Mouse (Mus musculus) heart, adult 11 months (tissue): ENCODE data around the gene Maml3.

Experiments
- DNase-seq: peaks from one replicate; pipeline ENCODE4 v3.0.0; 2022

The Maml3 gene

DNA sequence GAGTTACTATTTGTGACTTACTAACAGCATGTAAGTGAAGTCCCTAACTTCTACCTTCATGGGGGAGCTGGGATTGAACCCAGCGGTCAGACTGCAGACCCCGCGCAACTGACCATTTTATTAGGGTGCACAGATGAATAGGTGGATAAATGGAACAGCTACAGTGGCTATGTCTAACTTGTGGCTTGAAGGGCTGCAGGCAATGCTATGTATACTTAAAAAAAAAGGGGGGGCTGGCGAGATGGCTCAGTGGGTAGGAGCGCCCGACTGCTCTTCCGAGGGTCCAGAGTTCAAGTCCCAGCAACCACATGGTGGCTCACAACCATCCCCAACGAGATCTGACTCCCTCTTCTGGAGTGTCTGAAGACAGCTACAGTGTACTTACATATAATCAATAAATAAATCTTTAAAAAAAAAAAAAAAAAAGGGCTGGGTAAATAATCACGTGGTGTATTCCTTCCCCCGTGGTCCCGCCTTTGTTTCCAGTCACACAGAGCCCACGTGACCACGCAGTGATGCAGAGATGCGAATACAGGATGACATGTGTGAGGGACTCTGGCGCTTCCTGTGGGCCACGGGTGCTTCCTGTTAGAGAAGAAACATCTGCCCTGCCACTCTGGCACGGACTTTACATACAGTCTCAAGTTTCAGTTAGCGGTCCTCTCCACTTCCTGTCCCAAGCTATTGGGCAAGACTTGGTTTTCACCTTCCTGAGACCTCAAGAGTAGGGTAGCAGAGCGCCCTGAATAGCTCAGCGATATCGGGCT is 105.0 kb downstream of the Maml3 start:
- peak; percentile 98 for DNase-seq

DNA sequence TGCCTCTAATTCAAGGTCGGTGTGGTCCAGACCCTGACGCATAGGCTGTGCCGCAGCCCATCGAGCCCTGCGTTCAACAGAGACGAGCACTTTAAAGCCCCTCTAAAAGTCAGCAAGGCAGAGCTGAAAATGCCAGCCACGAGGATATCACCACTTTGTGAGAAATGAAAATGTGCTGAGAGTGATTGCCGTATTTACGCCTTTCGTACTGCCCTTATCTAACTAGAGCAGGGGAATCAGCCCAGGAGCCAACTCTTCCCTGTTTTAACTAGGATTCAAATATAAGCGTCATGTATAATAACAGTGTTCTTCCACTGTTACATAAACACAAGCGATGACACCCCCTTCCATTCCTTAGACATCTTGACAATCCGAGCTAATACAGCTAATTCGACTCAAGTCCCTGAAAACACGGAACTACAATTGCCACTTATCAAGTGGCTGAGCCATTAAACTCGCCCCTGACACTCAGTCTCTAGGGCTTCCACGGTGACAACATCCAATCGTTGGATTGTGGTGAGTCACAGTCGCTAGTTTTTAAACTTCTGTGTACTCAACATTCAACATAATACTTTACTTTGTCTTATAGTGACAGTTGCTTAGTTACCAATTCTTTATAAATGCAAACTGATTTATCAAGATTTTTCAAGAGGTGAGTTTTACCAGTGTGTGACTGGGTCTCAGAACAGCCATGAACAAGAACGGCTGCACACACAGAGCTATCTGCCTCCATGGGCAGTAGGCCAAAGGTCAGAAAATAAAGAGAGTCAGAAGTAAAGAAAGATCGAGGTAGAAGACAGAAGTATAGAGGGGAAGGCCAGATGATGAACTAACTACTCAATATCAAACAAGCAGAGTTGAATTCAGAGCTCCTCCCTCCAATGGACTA is 106.1 kb downstream of the Maml3 start:
- peak; percentile 56 for DNase-seq

DNA sequence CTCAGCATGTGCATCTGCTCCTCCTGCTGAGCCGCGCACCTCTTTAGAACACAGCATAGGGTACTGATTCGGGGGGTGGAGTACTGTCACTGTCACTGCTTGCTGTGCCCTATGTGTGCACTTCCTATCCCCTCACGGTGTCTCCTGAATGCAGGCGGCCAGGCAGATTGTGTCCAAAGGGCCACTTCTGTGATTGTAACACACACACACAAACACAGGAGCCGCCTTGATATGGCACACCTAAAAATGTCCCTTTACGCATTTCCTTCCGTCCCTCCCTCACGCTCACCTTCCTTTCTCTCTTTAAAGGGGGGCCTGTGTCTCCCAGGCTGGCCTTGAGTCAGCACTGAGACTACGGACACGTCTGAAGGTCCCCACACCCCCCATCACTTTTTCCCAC is 107.3 kb downstream of the Maml3 start:
- DNase-seq: peak; percentile 74

DNA sequence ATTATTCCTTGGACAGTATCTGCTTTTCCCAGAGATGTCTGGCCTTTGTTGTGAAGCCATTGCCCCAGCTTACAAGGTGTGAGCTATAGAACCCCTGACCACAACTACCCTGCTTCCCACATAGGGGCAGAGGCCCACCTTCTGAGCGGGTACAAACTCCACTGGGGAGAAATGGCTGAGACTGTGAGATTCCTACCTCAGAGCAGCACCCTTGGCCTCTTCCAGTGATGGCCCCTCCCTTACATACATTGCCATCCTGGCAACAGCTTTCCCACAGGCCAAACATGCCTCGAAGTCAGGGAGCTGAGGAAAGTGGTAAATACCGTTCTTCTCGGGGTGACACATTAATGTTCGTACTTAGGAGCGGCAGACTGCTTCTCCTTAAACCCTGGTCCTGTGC is 118.4 kb downstream of the Maml3 start:
- DNase-seq: no peak

DNA sequence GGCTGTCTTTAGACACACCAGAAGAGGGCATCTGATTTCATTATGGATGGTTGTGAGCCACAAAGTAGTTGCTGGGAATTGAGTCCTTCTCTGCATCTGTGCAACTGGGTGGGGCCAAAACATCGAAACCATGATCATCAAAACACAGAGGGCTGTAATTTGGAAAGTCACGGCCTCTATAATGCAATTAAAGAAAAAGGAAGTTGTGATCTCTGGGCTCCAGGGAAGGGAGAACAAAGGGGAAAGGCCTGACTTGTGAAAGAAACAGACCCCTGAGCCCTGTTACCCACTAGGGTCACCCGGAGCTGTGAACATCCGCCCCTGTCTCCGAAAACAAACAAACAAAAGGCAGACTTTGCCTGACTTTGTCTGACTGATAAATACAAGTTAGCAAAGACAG is 123.4 kb downstream of the Maml3 start:
- no peak for DNase-seq

DNA sequence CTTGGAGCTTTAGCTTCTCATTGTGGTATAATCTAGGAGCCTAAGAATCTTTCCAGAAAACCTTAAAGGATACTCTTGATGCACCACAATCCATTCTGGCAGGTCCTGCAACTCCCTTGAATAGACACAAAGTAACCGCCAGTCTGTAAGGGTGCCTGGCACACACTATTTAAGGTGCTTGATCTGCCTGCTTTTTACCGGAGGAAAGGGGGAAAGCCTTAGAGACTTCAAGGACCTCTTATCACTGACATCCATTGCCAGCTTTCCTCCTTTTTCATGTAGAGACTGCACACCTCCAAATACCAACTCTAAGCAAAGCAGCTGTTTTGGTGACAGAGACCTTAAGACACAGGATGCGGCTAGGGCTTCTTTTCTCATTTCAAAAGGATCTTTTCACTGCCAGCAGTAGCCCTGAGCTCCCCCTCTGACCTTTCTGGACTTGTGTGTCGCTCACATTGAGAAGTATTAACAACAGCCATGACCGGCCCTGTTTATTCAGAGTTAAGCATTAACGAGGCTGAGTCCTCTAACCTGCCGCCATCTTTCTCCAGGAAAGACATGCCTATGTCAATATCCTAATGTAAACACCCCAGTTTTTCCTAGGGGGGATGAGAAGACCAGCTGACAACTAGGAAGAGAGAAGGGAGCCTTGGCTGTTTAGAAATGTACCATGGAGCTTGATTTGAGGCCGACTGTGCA is 127.1 kb downstream of the Maml3 start:
- DNase-seq: no peak

DNA sequence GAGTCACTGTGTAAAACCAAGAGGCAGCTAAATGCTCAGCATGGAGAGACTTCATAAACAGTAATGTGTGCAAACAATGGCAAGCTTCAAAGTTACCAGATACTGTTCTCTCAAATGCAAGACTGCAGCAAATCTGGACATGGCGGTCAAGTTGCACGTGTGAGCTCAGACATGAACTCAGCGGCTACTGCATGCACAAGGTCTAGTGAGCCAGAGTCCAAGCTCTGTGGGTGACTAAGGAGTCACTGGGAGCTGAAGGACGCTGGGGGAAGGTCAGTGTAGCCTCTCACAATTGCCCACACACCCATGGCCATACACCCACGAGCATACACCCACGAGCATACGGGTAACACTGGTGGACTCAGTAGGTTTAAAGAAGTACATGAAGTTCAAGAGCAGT is 130.3 kb downstream of the Maml3 start:
- no peak for DNase-seq

DNA sequence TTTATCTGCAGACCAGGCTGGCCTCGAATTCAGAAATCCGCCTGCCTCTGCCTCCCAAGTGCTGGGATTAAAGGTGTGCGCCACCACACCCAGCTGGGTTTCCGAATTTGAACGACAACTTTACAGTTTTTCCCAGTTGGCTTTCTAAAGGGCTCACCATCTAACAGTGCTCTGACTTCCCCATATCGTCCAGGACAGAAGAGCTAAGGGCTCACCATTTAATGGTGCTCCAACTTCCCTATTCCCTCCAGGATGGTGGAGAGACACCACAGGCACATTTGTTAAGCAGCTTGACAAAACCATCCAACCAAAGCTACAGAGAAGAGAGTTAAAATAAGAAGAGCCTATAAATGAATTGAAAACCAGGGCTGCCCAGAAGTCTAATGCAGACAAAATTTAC is 130.7 kb downstream of the Maml3 start:
- DNase-seq: no peak

DNA sequence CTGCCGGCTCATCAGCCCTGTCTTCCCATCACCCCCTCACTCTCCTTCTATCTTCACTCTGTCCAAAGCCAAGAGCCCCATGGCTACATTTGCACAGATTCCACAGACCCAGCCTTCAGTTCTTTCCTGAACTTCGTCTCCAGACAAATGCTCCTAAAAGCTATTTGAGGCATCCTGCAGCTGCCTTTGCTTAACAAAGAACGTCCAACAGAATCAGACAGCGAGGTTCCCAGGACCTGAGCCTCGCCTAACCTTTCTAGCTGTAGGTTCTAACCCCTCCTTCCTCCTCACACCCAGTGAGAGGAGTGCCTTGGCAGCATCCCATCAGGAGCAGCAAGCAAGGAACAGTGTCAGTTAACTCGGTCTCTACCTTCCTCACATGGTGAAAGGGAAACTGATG is 132.3 kb downstream of the Maml3 start:
- no peak for DNase-seq

DNA sequence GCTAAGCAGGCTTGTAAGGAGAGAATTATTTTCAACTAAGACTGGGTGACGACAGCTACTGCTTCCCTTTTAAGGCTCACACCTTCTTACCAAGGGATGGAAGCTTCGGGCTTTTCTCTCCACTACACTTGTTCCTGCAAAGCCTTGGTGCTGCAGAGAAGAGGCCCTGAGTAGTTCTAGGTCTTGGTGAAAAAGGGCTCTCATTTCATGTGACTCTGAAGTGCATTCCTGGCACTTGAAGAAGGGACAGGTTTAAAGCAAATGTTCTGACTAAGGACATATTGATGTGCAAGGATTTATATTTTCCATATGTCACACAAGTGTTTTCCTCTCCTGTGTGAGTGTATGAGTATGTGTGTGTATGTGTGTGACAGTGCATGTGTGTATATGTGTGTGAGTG is 134.4 kb downstream of the Maml3 start:
- no peak for DNase-seq

DNA sequence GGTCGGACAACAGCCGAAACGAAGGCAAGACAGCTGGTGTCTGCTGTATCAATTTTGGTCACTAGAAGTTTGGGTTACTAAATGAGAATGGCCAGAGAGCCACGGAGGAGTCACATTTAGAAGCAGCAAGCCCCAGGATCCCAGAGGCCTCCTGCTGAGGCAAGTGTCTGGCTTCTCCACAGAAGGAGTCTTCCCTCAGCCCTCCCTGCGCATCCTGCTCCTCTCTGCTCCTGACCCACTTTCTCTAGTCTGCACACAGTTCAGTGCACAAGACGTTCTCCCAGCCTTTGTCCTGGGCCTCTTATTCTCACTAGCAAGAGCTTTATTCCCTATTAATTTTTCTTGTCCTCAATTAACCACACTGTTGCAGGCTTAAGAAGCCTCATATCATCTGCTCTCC is 135.4 kb downstream of the Maml3 start:
- no peak for DNase-seq

DNA sequence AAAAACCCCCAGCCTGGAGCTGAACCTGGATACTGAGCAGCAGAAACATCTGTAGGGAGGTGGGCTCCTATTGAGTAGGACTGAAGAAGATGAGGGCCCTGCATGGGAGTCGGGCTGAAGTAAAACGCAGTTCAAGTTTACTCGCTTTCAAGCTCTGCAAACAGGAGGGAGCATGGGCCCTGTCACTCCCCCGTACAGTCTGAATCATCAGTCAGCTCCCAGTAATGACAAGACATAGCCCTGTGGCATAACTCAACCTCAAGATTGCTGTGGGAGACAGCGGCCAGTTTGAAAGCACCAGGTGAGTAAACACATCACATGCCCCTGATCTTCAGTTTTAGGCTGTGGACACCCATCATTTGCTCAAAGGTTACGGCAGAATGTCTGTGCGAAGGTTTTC is 139.0 kb downstream of the Maml3 start:
- no peak for DNase-seq

DNA sequence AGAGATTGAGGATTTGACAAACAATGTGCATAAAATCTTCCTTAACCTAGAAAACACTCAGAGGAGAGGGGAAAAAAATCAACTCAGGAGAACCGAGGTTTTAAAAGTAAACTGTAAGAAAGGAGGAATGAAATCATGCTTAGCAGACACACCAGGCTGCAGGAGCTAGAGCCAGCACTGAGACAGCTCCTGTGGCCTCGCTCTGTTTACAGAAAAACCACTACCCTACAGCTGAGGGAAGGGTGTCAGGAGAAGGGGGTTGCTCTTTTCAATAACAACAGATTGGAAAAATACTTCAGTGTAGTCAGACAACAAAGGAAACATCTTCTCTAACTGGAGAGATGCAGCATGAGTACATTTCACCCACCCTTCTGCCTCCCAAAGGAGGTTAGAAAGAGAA is 139.4 kb downstream of the Maml3 start:
- no peak for DNase-seq

DNA sequence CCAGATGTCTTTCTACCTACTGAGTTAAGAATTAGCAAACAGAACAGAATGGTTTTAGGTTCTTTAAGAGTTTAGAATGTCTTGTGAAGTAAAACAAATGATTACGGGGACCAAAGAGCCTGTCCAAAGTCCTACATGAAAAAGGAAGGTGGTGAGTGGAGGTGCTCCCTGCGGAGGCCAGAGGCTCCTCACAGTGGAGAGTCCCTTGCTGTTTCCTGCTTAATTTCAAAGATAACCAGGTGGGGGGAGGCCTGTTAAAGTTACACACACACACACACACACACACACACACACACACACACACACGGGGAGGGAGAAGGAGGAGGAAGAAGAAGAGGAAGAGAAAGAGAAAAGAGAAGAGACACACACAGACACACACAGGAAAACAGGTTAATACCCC is 139.9 kb downstream of the Maml3 start:
- no peak for DNase-seq

DNA sequence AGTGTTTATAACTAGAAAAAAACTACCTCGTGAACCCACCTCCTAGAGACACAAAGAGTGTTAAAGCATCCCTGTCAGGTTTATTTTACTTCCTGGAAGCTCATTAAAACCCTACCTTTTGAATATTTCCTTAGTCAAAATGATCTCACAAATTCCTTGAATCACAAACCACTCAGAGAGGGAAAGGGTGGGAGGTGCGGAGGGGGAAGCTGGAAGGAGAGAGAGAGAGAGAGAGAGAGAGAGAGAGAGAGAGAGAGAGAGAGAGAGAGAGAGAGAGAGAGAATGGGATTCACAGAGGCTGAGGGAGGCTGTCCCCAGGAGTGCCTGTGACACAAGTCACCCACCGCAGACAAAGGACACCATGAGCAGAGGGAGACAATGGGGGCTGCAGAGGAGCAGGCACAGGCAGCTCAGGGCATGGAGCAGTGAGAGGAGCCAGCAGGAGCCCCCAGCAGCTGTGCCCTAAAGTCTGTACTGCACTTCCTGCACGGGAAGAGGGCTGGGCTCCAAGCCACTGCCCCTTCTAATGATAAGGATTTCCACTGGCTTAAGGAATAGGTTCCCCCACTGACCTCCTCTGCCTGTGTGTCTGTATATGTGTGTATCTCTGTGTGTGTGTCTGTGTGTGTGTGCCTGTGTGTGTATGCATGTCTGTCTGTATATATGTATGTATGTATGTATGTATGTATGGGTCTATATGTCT is 140.8 kb downstream of the Maml3 start:
- DNase-seq: no peak

DNA sequence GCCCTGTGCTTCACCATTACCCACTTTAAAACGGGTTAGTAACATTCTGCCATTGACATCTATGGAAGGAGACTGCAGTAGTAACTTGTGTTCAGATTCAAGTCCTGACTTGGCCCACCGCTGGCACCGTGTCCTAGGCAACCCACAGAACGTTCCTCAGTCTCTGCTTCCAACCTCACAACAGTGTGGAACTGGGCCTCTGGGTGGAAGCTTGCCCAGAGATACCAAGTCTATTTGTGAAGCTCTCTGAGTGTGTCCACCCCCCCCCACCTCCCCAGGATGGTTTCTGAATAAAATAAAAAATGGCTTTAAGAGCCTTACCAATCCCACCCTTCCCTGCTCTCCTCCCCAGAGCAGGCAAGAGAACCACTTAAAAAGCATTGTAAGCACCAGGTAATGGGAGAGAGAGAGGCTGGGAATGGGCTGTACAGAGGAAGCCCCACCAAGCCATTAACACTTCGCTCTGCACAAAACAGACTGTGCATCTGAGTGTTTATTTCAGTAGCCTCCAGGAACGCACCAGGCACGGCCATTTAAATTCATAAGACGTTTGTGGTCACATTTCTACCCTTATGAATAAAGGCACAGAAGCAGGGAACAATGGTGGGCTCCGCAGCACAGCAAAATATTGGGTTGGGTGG is 141.6 kb downstream of the Maml3 start:
- no peak for DNase-seq

DNA sequence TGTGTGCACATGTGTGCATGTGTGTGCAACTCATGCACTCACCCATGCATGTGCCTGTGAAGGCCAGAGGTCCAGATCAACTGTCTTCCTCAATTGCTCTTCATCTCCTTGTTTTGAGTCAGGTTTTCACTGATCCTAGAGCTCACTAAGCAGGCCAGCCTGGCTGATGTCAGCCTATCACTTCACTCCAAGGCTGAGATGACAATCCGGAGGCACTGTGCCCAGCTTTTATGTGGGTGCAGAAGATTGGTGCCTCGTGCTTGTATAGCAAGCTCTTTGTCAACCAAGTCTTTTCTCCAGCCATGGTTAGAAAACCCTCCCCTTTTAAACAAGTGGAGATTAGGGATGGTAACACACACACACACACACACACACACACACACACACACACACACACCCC is 146.1 kb downstream of the Maml3 start:
- DNase-seq: no peak

DNA sequence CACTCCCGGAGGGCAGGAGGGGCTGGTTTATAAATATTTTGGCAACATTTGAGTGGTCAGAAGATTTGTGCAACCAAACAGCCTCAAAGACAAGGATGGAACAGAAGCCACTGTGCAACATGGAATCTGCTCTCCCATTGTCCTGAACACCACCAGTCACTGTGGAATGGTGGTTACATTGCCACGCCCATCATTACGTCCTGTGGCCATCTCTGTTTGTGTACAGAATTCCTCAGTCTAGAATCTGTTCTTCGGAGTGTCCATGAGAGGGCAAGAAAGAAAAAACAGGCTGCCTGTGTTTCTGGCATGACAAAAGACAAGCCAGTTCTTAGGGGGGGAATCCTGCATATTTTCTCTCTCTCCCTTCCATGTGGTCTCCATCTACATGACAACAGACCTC is 150.4 kb downstream of the Maml3 start:
- DNase-seq: peak; percentile 64

DNA sequence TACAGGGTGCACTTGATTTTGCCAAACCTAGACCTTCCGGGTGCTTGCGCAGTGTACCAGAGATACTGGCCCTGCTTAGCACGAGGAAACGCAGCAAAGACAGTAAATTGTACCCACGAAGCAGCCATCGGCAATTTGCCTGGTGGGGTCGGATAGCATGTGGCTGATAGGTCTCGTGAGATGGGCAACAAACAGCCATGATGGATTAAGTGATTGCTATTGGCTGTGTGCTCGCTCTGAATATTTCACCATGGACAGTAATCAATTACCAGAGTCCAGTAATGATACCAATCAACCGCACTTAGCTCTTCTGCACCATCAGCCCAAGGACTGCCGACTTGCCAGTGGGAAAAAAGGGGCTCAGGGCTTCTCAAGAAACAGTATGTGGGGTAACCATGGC is 150.9 kb downstream of the Maml3 start:
- DNase-seq: no peak

DNA sequence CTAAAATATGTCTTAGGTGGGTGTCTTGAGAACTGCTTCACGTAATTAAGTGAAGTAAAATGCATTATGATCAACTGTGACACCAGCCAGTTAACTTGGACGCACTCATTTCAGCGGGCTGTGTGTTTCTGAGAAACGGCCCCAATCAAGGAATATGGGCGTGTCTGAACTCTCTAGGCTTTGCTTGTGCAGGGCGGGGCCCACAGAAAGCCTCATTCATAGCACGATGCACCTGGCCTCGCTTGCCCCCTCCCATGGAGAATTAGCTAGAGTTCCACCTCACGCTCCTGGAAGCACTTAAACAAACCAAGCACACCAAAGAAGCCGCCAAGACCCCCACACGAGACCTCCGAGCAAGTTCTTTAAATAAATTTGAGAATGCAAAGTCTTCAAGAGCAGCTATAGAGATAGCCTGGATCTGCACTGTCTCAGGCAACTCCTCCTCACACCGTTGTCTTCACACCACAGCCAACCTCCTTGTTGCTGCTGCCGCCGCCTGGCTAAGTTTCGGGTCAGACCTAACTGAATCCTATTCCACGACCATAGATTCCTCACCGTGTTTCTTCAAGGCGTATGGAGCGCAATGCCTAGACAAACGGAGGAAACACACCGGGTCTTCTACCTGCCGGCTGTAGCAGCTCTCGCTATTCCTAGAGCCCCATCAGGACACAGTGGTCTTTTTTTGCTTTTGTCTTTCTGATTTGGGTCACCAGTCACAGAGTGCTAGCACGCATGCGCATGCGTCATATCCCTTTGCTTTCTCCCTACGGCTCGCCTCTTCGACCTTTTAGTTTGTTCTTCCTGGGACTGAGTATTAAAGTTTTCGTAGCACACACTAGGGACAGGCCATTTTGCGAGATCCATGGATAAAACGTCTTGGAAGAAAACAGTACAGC is 151.9 kb downstream of the Maml3 start:
- DNase-seq: peak; percentile 68

DNA sequence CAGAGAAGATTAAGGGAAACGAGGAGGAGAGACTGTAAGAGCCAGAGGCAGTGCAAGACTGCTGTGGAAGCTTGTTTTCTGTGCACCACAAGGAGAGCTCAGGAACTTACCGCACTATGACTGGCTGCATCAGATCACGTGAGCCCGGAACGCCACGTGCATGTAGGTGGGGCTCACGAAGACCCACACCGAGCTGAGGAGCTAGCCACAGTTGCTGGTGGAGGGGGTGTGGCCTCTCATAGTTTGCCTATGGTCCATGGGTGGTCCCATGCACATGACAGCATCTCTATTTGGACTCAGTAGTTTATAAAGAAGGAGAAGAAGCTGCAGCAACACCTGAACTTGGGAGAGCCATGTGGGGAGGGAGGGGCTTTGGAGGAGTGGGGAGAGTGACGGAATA is 152.6 kb downstream of the Maml3 start:
- DNase-seq: peak; percentile 61

DNA sequence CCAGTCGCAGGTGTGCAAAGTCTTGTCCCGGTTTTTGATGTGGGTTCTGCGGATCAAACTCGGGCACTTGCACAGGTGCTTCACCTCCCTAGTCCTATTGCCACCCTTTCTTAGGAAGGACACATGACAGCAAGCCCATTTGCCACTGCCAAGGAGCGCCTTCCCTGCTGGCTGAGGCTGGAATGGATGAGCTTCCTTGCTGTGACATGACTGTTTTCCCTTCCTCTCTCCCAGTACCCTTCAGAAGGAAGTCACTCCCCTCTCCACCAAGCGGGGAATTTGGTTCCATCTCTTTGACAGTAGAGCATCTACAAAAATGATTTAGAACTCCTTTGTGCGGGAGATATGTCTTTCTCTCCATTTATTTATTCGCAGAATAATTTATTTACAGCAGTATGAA is 155.2 kb downstream of the Maml3 start:
- no peak for DNase-seq
